Mouse (Mus musculus): ENCODE measurements around the gene Nuak2. TPM values are rescaled to one million over a fixed set of nuclear protein-coding genes. Genes with fewer than 3 reads are reported as not detected.
"Not testable (repeated sequence)": the region's sequence is repeated elsewhere in the genome, so short reads cannot be mapped to it uniquely, and the experiment has no call there.

The Nuak2 gene
- polyA plus RNA-seq, 1 experiment = 1.1 TPM

GRCm38 (mm10) chr1:132343656-132344055 lies 27.7 kb downstream of the Nuak2 start:
- Histone ChIP-seq H3K4me1 (ENCODE audit: control insufficient read depth, insufficient read depth, low read length) (no peaks in the 10 kb centered on the region), H3K27ac (ENCODE audit: insufficient read depth, low read length) (no peak overlapping the region), H3K4me3 (ENCODE audit: insufficient read depth, low read length) (no peak overlapping the region)
- TF ChIP-seq CTCF (IDR thresholded peaks at IDR 0.05; ENCODE audit: extremely low read depth, insufficient read depth, low read length) (no peak), POLR2A (IDR thresholded peaks at IDR 0.05; ENCODE audit: extremely low read depth, insufficient read depth, low read length) (no peak)

GRCm38 (mm10) chr1:132345514-132345913 lies 29.6 kb downstream of the Nuak2 start:
- H3K4me1 ChIP-seq (ENCODE audit: control insufficient read depth, insufficient read depth, low read length) = no peaks in the 10 kb centered on the region
- no peak overlapping the region for H3K4me3 ChIP-seq (ENCODE audit: insufficient read depth, low read length)
- no peak overlapping the region for H3K27ac ChIP-seq (ENCODE audit: insufficient read depth, low read length)
- no peak for TF ChIP-seq POLR2A (IDR thresholded peaks at IDR 0.05; ENCODE audit: extremely low read depth, insufficient read depth, low read length)
- TF ChIP-seq CTCF (IDR thresholded peaks at IDR 0.05; ENCODE audit: extremely low read depth, insufficient read depth, low read length) = no peak

- H3K27ac ChIP-seq (ENCODE audit: insufficient read depth, low read length) = no peak overlapping the region
- H3K4me1 ChIP-seq (ENCODE audit: control insufficient read depth, insufficient read depth, low read length) = no peaks in the 10 kb centered on the region
- TF ChIP-seq CTCF (IDR thresholded peaks at IDR 0.05; ENCODE audit: extremely low read depth, insufficient read depth, low read length) (no peak), POLR2A (IDR thresholded peaks at IDR 0.05; ENCODE audit: extremely low read depth, insufficient read depth, low read length) (no peak)
- no peak overlapping the region for H3K4me3 ChIP-seq (ENCODE audit: insufficient read depth, low read length)
Observed at GRCm38 (mm10) chr1:132346134-132346851, 30.4 kb downstream of the Nuak2 start.

- no peak overlapping the region for H3K4me3 ChIP-seq (ENCODE audit: insufficient read depth, low read length)
- H3K27ac ChIP-seq (ENCODE audit: insufficient read depth, low read length) = no peak overlapping the region
- H3K4me1 ChIP-seq (ENCODE audit: control insufficient read depth, insufficient read depth, low read length) = no peaks in the 10 kb centered on the region
- no peak for TF ChIP-seq CTCF (IDR thresholded peaks at IDR 0.05; ENCODE audit: extremely low read depth, insufficient read depth, low read length)
- TF ChIP-seq POLR2A (IDR thresholded peaks at IDR 0.05; ENCODE audit: extremely low read depth, insufficient read depth, low read length) = no peak
Observed at GRCm38 (mm10) chr1:132346951-132347350, 31.0 kb downstream of the Nuak2 start.

GRCm38 (mm10) chr1:132348401-132348800 lies 32.5 kb downstream of the Nuak2 start:
- H3K4me3 ChIP-seq (ENCODE audit: insufficient read depth, low read length) = no peak overlapping the region
- no peak overlapping the region for H3K27ac ChIP-seq (ENCODE audit: insufficient read depth, low read length)
- H3K4me1 ChIP-seq (ENCODE audit: control insufficient read depth, insufficient read depth, low read length) = no peaks in the 10 kb centered on the region
- TF ChIP-seq CTCF (IDR thresholded peaks at IDR 0.05; ENCODE audit: extremely low read depth, insufficient read depth, low read length) (no peak), POLR2A (IDR thresholded peaks at IDR 0.05; ENCODE audit: extremely low read depth, insufficient read depth, low read length) (no peak)

- not testable (repeated sequence) for H3K4me3 ChIP-seq (ENCODE audit: insufficient read depth, low read length); H3K4me1 ChIP-seq (ENCODE audit: control insufficient read depth, insufficient read depth, low read length); H3K27ac ChIP-seq (ENCODE audit: insufficient read depth, low read length)
Observed at GRCm38 (mm10) chr1:132349049-132349448, 33.1 kb downstream of the Nuak2 start.

GRCm38 (mm10) chr1:132349601-132350000 lies 33.7 kb downstream of the Nuak2 start:
- H3K27ac ChIP-seq (ENCODE audit: insufficient read depth, low read length); H3K4me3 ChIP-seq (ENCODE audit: insufficient read depth, low read length); H3K4me1 ChIP-seq (ENCODE audit: control insufficient read depth, insufficient read depth, low read length): not testable (repeated sequence)

GRCm38 (mm10) chr1:132351058-132351457 lies 35.1 kb downstream of the Nuak2 start:
- Histone ChIP-seq H3K4me3 (ENCODE audit: insufficient read depth, low read length) (no peak overlapping the region), H3K27ac (ENCODE audit: insufficient read depth, low read length) (no peak overlapping the region), H3K4me1 (ENCODE audit: control insufficient read depth, insufficient read depth, low read length) (no peaks in the 10 kb centered on the region)
- TF ChIP-seq POLR2A (IDR thresholded peaks at IDR 0.05; ENCODE audit: extremely low read depth, insufficient read depth, low read length) = no peak
- TF ChIP-seq CTCF (IDR thresholded peaks at IDR 0.05; ENCODE audit: extremely low read depth, insufficient read depth, low read length) = no peak

GRCm38 (mm10) chr1:132353389-132353788 lies 37.5 kb downstream of the Nuak2 start:
- Histone ChIP-seq H3K4me3 (ENCODE audit: insufficient read depth, low read length) (no peak overlapping the region), H3K27ac (ENCODE audit: insufficient read depth, low read length) (no peak overlapping the region), H3K4me1 (ENCODE audit: control insufficient read depth, insufficient read depth, low read length) (no peaks in the 10 kb centered on the region)
- no peak for TF ChIP-seq CTCF (IDR thresholded peaks at IDR 0.05; ENCODE audit: extremely low read depth, insufficient read depth, low read length)
- no peak for TF ChIP-seq POLR2A (IDR thresholded peaks at IDR 0.05; ENCODE audit: extremely low read depth, insufficient read depth, low read length)

GRCm38 (mm10) chr1:132354234-132354633 lies 38.3 kb downstream of the Nuak2 start:
- no peak overlapping the region for H3K4me3 ChIP-seq (ENCODE audit: insufficient read depth, low read length)
- no peaks in the 10 kb centered on the region for H3K4me1 ChIP-seq (ENCODE audit: control insufficient read depth, insufficient read depth, low read length)
- H3K27ac ChIP-seq (ENCODE audit: insufficient read depth, low read length) = no peak overlapping the region
- no peak for TF ChIP-seq POLR2A (IDR thresholded peaks at IDR 0.05; ENCODE audit: extremely low read depth, insufficient read depth, low read length)
- no peak for TF ChIP-seq CTCF (IDR thresholded peaks at IDR 0.05; ENCODE audit: extremely low read depth, insufficient read depth, low read length)

All from cortical plate, adult 2 months (tissue).